Mouse (Mus musculus) heart, adult 18-20 months (tissue): ENCODE results near the gene Pkhd1. TPM values are rescaled to one million over a fixed set of nuclear protein-coding genes. Genes with fewer than 3 reads are reported as not detected.

Experiments
- total RNA-seq, 2 experiments: library from RNA; stranded (reverse); gene quantifications; 2 replicates each; pipeline ENCODE4 v1.2.3; 2021

Pkhd1 gene
- total RNA-seq, 2 experiments from 2014 or later: not detected

Other genes with a start within 250 kb of the Pkhd1 start
- gene Il17a, start 112.8 kb upstream of the Pkhd1 start, total RNA-seq: not detected
- gene Il17f, start 172.6 kb upstream of the Pkhd1 start, total RNA-seq: not detected
- 1 to 10 TPM; 5.5 to 6.3 TPM for gene Mcm3, start 202.2 kb upstream of the Pkhd1 start, total RNA-seq